Comparison of ENCODE assay signal across 9 mouse cellular contexts in genomic region chr5:112655986-112656541, GRCm38 (mm10).
DNase-seq lines count a peak whose midpoint lies in the region; ATAC-seq and TF ChIP-seq lines count a peak whose summit lies in the region.
"Had no signal": no experiment of that assay in that cellular context is flagged by ENCODE, and none has a peak within 500 bp of the region (broad histone marks: within the 10 kb centered on the region; RNA-seq: fewer than 3 reads in every experiment).

No protein-coding gene starts in this region.

- H3K4me2 ChIP-seq in forebrain, embryonic 11.5 days (ENCODE audit: low read depth, low read length, severe bottlenecking): peak overlapping the region; percentile 52
- peak overlapping the region; percentile 28; the same call in 1 of the 2 replicates for H3K4me2 ChIP-seq in intestine, embryonic 16.5 days (ENCODE audit: low read depth, low read length)
- peak overlapping the region; percentile 53 for H3K4me2 ChIP-seq in neural tube, embryonic 13.5 days

- peak; percentile 49 for ATAC-seq in forebrain, embryonic 11.5 days (replicated peaks; ENCODE audit: low FRiP score)
- ATAC-seq in intestine, embryonic 16.5 days: no peak
- ATAC-seq in neural tube, embryonic 13.5 days (ENCODE audit: low read depth): peak; percentile 30; the same call in 1 of the 2 replicates

- no peaks in the 10 kb centered on the region for H3K27me3 ChIP-seq in forebrain, embryonic 11.5 days (ENCODE audit: control insufficient read depth, insufficient read depth, low read length)
- peaks cover 5% of the 10 kb centered on the region; the same call in 1 of the 2 replicates for H3K27me3 ChIP-seq in intestine, embryonic 16.5 days (replicated peaks; ENCODE audit: control insufficient read depth, insufficient read depth, low read length)
- H3K27me3 ChIP-seq in neural tube, embryonic 13.5 days: 0 out of 2 replicates have a peak, but pooled peaks cover 8% of the 10 kb centered on the region

- no peak for DNase-seq in layer of hippocampus, adult 2 months (ENCODE audit: low spot score in 2 of 2)
- no peak for DNase-seq in layer of hippocampus, adult 8-10 months (ENCODE audit: low spot score in 2 of 2)
- DNase-seq in forebrain, embryonic 11.5 days (ENCODE audit: low spot score): peak; percentile 76
- DNase-seq in urinary bladder, postnatal 36 days (ENCODE audit: low spot score in 2 of 2): no peak
- no peak for DNase-seq in frontal cortex, postnatal 14 days (ENCODE audit: low spot score in 2 of 2)
- no peak for DNase-seq in urinary bladder, postnatal 4 days (ENCODE audit: low spot score in 2 of 2)
- DNase-seq: heart, adult 18-20 months had no signal

- H3K9me3 ChIP-seq in forebrain, embryonic 11.5 days (ENCODE audit: control insufficient read depth, low read length): no peaks in the 10 kb centered on the region
- H3K9me3 ChIP-seq in intestine, embryonic 16.5 days (ENCODE audit: control insufficient read depth, low read length): no peaks in the 10 kb centered on the region
- H3K9me3 ChIP-seq in neural tube, embryonic 13.5 days: no peaks in the 10 kb centered on the region

- H3K4me3 ChIP-seq in layer of hippocampus, adult 2 months: peak overlapping the region; percentile 17; the same call in 1 of the 2 replicates
- peak overlapping the region; percentile 13; the same call in 1 of the 2 replicates for H3K4me3 ChIP-seq in forebrain, embryonic 11.5 days (ENCODE audit: low read depth, low read length)
- no peak overlapping the region for H3K4me3 ChIP-seq in intestine, embryonic 16.5 days (ENCODE audit: low read length)
- H3K4me3 ChIP-seq in neural tube, embryonic 13.5 days: peak overlapping the region; percentile 16

- H3K27ac ChIP-seq in layer of hippocampus, adult 2 months: peak overlapping the region; percentile 43; the same call in 1 of the 2 replicates
- H3K27ac ChIP-seq in forebrain, embryonic 11.5 days (ENCODE audit: low read depth, low read length): peak overlapping the region; percentile 88
- H3K27ac ChIP-seq in intestine, embryonic 16.5 days (ENCODE audit: low read length): no peak overlapping the region
- 0 out of 2 replicates have a peak overlapping the region, but pooled peaks have one; percentile 10 for H3K27ac ChIP-seq in neural tube, embryonic 13.5 days (replicated peaks)

- H3K36me3 ChIP-seq in forebrain, embryonic 11.5 days (ENCODE audit: control insufficient read depth, insufficient read depth, low read length): no peaks in the 10 kb centered on the region
- H3K36me3 ChIP-seq in intestine, embryonic 16.5 days (ENCODE audit: control insufficient read depth, insufficient read depth, low read length): no peaks in the 10 kb centered on the region
- no peaks in the 10 kb centered on the region for H3K36me3 ChIP-seq in neural tube, embryonic 13.5 days

- TF ChIP-seq CTCF in layer of hippocampus, adult 2 months (conservative IDR thresholded peaks at IDR 0.05): no peak

- H3K9ac ChIP-seq in forebrain, embryonic 11.5 days (ENCODE audit: low read length): peak overlapping the region; percentile 46; the same call in 1 of the 2 replicates
- H3K9ac ChIP-seq in intestine, embryonic 16.5 days (ENCODE audit: low read depth, low read length): no peak overlapping the region
- peak overlapping the region; percentile 52 for H3K9ac ChIP-seq in neural tube, embryonic 13.5 days

- under 1% methylated on average over 15 of the region's 15 CpGs for WGBS in forebrain, embryonic 11.5 days
- WGBS in intestine, embryonic 16.5 days: 2% methylated on average over 15 of the region's 15 CpGs
- WGBS in neural tube, embryonic 13.5 days: 1% methylated on average over 15 of the region's 15 CpGs

- H3K4me1 ChIP-seq in forebrain, embryonic 11.5 days (replicated peaks; ENCODE audit: control insufficient read depth, insufficient read depth, low read length): peaks cover 24% of the 10 kb centered on the region
- 0 out of 2 replicates have a peak, but pooled peaks cover 7% of the 10 kb centered on the region for H3K4me1 ChIP-seq in intestine, embryonic 16.5 days (ENCODE audit: control insufficient read depth, insufficient read depth, low read length)
- H3K4me1 ChIP-seq in neural tube, embryonic 13.5 days (replicated peaks): peaks cover 39% of the 10 kb centered on the region
